Mouse (Mus musculus) adrenal gland, postnatal 0 days (tissue): ENCODE data around the gene Vps39. TPM values are rescaled to one million over a fixed set of nuclear protein-coding genes. Genes with fewer than 3 reads are reported as not detected.

Experiments
- polyA plus RNA-seq: library from polyadenylated mRNA; unstranded; fragments of >200 nt; fragmentation: Nextera tagmentation; extraction: Ambion mirVana; gene quantifications from 2 replicates; pipeline ENCODE4 v1.2.1, GENCODE M21; 2015

The Vps39 gene
- polyA plus RNA-seq = 18.6 and 25.0 TPM in 2 replicates

DNA sequence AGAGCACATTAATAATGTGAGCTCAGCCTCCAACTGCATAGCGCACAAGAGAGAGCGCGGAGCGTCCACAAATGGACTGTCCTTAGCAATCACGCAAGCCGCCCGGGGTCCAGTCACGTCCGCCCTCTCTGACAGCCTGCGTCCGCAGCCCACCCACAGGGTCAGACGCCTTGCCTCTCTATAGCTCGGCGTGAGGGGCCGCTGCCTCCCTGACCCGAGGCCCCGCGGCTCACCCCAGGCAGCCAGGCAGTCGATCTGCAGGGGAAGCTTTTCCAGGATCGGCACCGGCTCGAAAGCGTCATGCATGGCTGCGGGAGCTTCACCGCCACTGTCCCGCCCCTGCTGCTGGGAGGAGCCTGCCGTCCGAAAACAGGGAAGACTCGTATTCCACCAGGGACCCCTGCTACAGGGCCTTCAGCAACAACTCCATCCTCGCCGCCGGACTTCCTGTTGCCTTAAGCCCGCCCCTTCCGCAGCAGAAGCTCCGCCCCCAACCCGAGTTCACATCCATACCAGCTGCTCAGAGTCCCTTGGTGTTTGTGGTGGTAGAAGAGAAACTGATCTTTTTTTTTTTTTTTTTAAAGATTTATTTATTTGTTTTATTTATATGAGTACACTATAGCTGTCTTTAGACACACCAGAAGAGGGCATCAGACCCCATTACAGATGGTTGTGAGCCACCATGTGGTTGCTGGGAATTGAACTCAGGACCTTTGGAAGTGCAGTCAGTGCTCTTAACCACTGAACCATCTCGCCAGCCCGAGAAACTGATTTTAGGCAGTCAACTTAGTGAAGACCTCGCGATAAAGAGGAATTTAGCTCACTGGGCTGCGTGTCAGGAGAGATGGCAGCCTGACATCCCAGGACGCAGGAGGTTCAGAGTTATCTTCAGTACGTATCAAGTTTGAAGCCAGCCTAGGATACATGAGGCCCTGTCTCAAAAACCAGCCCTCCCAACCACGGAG, at the start of gene Vps39:
Vps39 (minus strand) TSS at position 456 of the 965 bp plus-strand sequence.

DNA sequence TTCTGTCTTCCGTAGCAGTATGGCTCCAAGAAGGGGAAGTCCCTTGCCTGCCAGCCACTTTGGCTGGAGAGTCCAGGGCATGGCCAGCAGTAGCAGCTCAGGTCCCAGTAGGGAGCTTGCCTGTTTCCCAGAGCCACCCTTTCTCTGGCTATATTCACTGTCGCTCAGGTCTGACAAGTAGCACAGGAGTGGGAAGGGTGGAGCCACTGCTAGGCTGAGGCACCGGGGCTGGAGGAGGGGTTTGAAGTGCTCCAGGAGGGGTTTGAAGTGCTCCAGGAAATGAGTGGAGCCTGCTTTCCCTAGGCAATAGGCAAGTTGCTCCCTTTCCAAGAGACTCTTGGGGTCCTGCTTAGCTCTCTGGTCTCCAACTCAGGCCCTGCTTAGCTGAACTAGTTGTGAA, 39.0 kb downstream of the Vps39 start, which contains the start of gene Pla2g4f:
Pla2g4f (minus strand) TSS at position 190 of the 400 bp plus-strand sequence.

DNA sequence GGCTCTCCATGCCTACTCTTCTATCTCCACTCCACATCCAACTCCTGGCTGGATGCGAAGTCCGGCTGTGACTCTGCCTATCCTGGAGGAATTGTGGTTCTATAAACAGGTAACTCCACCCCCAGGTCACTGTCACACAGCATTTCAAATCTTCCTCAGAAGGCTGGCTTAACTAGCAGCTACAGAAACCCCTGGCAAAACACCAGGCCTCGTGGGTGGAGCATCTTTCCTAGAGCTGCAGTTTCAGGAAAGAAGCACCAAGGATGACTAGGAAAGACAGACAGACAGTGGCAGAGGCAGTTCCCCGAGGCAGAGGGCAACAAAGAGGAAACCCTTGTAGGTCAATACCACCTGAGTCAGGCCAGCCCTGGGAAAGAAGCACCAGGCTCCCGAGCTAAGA, 63.9 kb downstream of the Vps39 start, which contains the start of gene Pla2g4d:
Pla2g4d (minus strand) TSS at position 203 of the 400 bp plus-strand sequence.

Other genes starting within 250 kb of the Vps39 start
- gene Ehd4, start 198.5 kb downstream of the Vps39 start, polyA plus RNA-seq = 30.5 and 43.9 TPM in 2 replicates
- gene Pla2g4e, start 107.8 kb downstream of the Vps39 start, polyA plus RNA-seq = 0.68 and 0.95 TPM in 2 replicates
- gene Pla2g4d, start 63.9 kb downstream of the Vps39 start, polyA plus RNA-seq = 0.11 and 0.22 TPM in 2 replicates
- gene Pla2g4f, start 39.0 kb downstream of the Vps39 start, polyA plus RNA-seq = not detected in 2 replicates
- 6.2 and 14.0 TPM in 2 replicates for gene Ganc, start 50.8 kb upstream of the Vps39 start, polyA plus RNA-seq
- 9.5 and 17.0 TPM in 2 replicates for gene Tmem87a, start 51.0 kb upstream of the Vps39 start, polyA plus RNA-seq
- 0.95 and 1.8 TPM in 2 replicates for gene Capn3, start 102.9 kb upstream of the Vps39 start, polyA plus RNA-seq
- 19.5 and 26.1 TPM in 2 replicates for gene Zfp106, start 210.7 kb upstream of the Vps39 start, polyA plus RNA-seq
- 21.3 and 28.5 TPM in 2 replicates for gene Snap23, start 214.5 kb upstream of the Vps39 start, polyA plus RNA-seq